Mouse (Mus musculus) kidney, postnatal 4 days (tissue): ENCODE data around the gene Bnc2.

ENCODE experiments used
- DNase-seq, 2 experiments: peaks; one replicate each; pipeline ENCODE4 v3.0.0; 2021; ENCODE audit warnings: mixed read lengths in 2 of 2

The Bnc2 gene

GRCm38 (mm10) chr4:84675171-84675973 is at the start of gene Bnc2:
TSS of gene Bnc2 (minus strand) at chr4:84675275.
- peak; percentile 69 to 80 for DNase-seq

DNA sequence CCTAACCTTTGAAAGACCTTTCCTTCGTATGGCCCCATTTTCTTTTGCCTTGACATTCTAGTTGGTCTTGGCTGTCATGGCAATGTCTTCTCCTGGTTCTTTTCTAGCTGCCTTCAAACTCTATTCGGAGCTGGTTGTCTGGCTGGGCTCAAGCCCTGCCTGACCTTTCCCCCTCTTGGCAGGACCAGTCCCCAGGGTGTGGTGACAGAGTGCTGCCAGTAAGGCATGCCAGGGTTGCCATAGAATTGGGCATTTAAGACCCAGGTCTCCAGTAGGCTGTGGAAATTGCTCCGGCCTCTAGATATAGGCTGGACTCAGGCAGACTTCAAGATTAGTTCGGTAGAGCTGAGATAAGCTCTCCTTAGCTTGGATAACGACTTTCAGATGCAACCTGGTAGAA is 32.9 kb upstream of the Bnc2 start:
- no peak for DNase-seq

DNA sequence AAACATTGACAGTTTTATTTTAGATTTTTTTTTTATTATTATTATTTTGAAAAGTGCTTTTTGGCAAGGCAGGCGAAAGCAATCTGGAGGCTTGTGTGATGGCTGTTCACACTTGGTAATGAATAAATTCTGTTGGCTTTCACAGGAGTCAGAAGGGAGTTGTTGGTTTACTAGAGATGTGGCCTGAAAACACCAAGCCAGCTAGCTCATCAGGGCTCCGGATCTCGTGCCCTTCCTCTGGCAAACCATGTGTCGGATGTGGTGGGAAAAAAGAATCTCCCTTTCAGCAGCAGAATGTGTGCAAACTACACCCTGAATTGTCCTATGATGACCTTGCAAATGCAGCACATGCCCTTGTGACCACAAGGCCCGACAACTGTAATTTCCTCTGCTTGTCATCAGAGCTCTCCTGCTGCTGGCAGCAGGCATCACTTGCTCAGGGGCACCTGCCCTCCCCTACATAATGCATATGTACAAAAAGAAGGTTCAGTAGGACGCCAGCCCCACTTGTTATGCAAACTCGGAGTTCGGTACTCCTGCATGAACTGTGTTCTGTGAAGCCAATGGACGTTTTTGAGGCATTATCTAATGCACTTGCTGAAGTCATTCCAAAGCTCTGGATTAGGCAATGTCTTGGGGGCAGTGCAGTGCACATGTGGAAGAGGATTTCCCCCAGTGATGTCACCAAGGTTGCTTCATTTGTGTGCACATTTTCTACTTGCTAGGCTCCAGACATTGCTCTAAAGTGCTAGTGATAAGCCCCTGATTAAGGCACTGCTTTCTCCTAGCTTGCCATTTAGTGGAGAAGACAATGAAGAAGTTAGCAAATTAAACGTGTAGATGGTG is 10.7 kb upstream of the Bnc2 start:
- no peak for DNase-seq

DNA sequence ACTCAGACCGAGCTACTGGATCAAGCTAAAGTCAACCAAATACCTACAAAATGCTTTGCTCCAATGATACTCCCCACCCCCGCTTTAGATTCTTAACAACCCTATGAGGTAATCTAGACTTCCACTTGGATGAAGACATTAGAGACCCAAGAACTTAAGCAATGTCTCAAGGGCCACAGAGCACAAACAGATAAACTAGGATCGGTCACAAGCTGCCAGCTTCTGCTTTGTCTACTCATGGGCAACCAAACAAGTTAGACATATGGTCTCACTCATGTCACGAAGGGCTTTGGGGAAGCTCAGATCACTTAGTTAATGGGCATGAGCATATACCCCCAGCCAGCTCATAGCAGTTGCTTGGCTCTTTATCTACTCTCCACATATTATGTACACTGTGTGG is 9.9 kb upstream of the Bnc2 start:
- DNase-seq, result no peak

DNA sequence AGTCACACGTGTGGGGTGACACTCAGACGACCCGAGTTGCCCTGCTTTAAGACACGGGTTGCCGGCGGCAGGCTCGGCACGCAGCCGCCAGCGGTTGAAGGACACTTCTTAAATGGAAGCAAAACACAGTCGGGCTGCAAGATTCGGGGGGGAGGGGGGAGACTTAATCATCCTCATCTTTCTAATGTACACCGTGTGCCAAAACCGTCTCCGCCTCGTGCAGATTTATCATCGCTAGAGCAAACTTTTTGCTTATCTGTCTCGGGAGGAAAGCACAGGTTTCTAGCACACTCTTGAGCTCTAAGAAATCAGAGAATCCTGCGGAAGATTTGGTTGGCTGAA is 870 bp upstream of the Bnc2 start:
- DNase-seq, result no peak

DNA sequence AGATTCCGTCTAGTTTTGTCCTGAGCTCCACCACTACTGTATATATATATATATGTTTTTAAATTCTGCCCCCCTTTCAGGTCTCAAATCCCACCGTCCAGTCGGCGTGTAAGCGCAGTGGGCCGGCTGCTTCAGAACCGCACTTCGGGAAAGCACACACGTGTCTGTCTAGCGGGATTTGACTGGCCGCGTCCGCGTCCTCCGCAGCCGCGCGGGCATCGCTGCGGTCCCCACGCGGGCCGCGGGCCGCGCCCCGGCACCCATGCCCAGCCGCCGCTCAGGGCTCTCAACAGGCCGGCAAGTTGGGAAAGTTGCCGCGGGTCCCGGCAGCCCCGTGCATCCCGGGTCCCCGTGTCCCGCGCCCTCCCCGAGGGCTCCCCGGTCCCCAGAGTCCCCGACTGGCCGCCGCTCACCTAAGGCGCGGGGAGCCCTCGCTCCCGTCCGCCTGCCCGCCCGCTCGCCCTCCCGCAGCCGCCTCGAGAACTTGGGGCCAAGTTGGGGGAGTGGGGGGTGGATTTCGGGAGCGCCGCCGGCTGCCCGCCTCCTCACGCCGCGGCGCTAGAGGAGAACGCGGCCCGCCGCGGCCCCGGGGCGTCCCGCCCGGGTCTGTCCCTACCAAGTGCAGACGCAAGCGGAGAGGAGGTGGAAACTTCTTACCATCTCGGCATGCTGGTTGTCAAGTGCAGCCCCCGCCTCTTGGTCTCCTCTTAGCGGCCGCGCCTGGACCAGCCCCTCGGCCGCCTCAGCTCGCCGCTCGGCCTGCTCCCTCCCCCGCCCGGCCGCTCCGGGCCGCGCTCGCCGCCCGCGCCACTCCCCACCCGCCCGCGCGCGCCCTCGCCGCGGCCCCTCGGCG is 531 bp downstream of the Bnc2 start:
- peak; percentile 72 to 84 for DNase-seq

DNA sequence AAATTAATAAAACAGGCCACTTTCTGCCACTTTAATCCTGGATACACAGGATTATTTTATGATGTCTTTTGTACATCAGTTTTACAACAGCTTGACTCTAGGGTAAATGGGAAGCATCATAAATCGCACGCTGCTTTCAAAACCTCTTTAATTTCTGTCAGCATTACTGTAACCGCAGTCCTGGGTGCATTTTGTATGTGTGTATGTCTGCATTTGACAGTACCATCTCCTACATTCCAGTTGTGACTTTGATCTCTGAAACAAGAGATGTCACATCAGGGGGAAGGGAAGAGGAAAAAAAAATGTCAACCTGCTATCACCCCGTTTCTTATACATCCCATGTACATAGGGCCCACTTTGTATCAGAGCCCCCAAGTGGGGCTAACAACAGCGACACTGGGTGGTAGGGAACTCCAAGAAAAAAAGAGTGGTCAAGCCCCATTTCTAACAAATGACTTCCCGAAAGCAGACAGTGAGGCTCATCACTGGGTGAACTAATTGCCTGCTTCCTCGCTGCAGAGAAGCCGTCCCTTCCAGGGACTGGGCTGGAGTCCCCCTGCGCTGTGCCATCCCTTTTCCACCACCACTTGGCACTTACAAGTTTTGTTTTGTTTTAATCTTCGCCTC is 1.3 kb downstream of the Bnc2 start:
- peak in 1 of 2 experiments; percentile 21 for DNase-seq

GRCm38 (mm10) chr4:84672181-84672791 is 2.8 kb downstream of the Bnc2 start:
- DNase-seq, result no peak

DNA sequence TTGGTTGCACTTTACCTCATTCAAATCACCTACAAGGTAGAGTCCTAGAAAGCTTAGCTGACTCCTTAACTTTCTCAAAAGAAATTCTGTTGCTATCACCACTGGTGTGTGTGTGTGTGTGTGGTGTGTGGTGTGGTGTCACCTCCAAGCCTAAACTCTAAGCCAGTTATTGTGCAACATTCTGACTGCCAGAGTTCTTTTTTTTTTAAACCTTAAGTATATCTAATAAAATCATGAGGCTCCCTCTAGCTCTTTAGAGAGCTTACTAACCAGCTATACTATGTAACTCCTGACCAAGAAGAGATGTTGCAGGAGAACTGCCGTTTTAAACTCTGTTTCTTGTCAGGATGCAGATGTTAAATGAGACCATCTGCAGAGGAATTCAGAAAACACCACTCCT is 4.1 kb downstream of the Bnc2 start:
- no peak for DNase-seq

GRCm38 (mm10) chr4:84669650-84670049 is 5.4 kb downstream of the Bnc2 start:
- no peak for DNase-seq

- DNase-seq, result no peak
Measured at GRCm38 (mm10) chr4:84668949-84669605, 6.0 kb downstream of the Bnc2 start.

DNA sequence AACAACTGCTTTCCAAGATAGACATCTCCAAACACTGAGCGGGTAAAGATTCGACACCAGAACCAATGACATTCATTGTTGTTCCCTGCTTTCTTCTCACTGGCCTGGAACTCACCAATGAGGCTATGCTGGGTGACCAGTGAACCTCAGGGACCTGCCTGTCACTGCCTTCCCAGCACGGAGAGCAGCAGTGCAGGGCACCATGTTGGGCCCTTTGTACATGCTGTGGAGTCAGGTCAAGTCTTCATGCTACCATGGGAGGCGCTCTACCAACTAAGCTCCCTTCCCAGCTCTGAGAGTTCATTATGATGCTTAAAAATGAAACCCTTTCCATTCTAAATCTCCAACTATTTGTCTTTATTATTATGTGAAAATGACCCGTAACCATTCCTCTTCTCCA is 6.8 kb downstream of the Bnc2 start:
- DNase-seq, result no peak

DNA sequence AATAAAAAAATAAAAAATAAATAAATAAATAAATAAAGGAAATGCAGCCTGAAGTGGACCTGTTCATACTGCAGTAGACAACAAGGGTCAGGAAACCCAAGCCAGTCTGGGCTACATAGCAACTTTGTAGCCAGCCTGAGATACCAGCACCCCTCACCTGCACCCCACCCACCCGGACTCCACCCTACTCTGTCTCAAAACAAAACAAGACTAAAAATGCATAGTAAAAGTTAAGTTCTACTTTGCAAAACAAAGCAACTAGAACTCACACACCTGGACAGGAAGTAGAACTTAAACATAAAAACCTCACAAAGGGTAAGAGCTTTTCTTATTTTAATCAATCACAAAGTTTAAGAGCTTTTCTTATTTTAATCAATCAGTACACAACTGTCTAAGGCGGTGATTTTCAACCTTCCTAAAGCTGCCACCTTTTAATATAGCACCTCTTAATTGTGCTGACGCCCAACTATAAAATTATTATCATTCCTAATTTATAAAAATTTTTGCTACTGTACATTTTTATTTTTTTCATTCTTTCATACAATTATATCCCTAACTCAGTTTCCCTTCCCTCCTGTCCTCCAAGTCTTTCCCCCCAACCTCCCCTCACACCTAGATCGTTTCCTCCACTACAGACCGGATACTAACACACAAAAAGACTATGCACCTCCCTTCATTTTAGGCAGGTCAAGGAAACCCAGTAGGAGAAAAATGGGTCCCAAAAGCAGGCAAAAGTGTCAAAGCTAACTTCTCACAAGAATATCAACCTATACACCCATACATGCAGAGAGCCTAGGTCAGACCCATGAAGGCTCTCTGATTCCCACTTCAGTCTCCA is 12.6 kb downstream of the Bnc2 start:
- DNase-seq, result no peak

DNA sequence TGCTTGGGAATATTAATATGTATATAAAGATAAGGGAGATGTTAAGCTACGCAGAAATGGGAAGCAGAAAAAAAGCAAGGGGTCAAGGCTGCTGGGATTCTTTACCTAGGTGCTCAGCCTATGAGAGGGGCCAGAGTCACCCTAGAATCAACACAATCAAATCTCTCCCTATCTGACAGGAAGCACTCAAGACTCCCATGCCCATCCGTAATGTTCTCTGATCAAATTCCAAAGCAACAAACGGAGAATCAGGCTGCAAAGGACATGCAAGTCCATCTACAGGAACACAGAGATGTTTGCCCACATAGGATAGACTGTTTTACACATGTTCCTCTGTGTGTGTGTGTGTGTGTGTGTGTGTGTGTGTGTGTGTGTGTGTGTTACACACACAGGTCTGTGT is 13.7 kb downstream of the Bnc2 start:
- no peak for DNase-seq

DNA sequence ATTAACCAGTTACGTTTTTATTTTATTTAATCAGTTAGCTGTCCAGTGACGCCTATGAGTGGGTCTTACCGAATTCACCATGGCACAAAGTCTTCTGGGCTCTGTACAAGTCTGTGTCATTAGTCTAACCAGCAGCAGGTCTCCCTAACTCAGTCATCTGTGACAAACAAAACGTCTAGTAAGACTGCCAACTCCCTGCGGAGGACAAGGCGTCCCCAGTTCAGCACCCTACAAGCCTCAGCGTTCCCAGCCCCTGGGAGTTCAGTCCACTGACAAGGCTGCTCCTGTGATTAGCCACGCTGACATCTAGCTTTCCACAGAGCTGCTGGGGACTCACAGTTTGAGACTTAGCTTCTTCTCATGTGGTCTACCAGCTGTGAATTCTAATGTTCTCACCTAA is 23.3 kb downstream of the Bnc2 start:
- no peak for DNase-seq

- DNase-seq, result no peak
Measured at GRCm38 (mm10) chr4:84646576-84646975, 28.5 kb downstream of the Bnc2 start.

DNA sequence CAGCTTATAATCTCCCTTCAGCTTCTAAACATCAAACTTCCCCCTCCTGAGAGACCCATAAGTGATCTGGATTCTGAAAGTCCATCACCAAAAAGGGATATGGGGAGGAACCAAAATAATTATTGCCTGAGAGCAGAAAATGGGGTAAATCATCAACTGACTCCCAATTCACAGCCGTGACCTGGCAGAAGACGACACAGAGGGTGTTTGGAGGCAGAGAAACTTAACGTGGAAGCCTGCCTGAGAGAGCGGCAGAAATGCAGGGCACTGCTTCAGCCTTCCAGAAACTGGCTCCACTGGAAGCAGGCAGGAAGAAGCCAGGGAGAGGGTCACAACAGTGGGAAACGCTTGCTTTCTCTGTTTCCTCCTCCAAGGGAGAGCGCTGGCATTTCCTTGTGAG is 35.9 kb downstream of the Bnc2 start:
- peak in 1 of 2 experiments; percentile 15 for DNase-seq

DNA sequence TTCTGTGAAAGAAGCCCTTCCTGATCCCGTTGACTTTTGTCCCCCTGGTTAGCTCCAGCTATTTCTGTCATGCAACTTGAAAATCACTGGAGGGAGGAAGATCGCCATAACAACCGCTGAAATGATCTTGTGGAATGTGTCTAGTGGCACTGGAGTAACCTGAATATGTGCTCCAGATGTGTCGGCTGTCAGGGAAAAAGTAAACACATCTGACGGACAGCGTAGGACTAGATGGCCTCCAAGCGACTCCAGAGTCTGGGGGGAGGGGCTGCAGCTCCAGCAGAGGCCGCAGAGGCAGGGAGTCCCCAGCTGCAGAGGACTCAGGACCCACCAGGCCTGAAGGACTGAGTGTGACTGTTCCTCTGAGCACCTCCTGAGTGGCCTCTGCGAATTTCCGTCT is 37.4 kb downstream of the Bnc2 start:
- peak; percentile 74 to 85 for DNase-seq

- peak in 1 of 2 experiments; percentile 9 for DNase-seq
Measured at GRCm38 (mm10) chr4:84634751-84635150, 40.3 kb downstream of the Bnc2 start.

GRCm38 (mm10) chr4:84633991-84634390 is 41.1 kb downstream of the Bnc2 start:
- no peak for DNase-seq
